Mouse (Mus musculus): Measurements from ENCODE around the gene Lmo7. TPM values are rescaled to one million over a fixed set of nuclear protein-coding genes. Genes with fewer than 3 reads are reported as not detected.

The Lmo7 gene
- polyA plus RNA-seq, 1 experiment from 2014 or later, result 11.6 TPM

GRCm38 (mm10) chr14:101771756-101772155, 42.0 kb downstream of the Lmo7 start:
- 95% methylated on average over 6 of the region's 6 CpGs for WGBS
- Histone ChIP-seq H3K4me2 (replicated peaks; ENCODE audit: low read depth, low read length) (no peak overlapping the region), H3K27me3 (ENCODE audit: control insufficient read depth, insufficient read depth, low read length) (no peaks in the 10 kb centered on the region), H3K9ac (ENCODE audit: low read depth, low read length) (no peak overlapping the region), H3K4me1 (ENCODE audit: control insufficient read depth, insufficient read depth, low read length) (no peaks in the 10 kb centered on the region), H3K9me3 (ENCODE audit: control insufficient read depth, low read length) (no peaks in the 10 kb centered on the region), H3K36me3 (ENCODE audit: control insufficient read depth, insufficient read depth, low read length) (no peaks in the 10 kb centered on the region), H3K4me3 (ENCODE audit: low read length) (no peak overlapping the region), H3K27ac (ENCODE audit: low read depth, low read length) (no peak overlapping the region)
- ATAC-seq (ENCODE audit: low FRiP score, low TSS enrichment), result no peak

- ATAC-seq (ENCODE audit: low FRiP score, low TSS enrichment), result no peak
- no peaks in the 10 kb centered on the region for H3K9me3 ChIP-seq (ENCODE audit: control insufficient read depth, low read length)
- H3K27me3 ChIP-seq (ENCODE audit: control insufficient read depth, insufficient read depth, low read length), result no peaks in the 10 kb centered on the region
- no peak overlapping the region for H3K9ac ChIP-seq (ENCODE audit: low read depth, low read length)
- H3K4me3 ChIP-seq (ENCODE audit: low read length), result no peak overlapping the region
- no peak overlapping the region for H3K4me2 ChIP-seq (replicated peaks; ENCODE audit: low read depth, low read length)
- no peak overlapping the region for H3K27ac ChIP-seq (ENCODE audit: low read depth, low read length)
- H3K36me3 ChIP-seq (ENCODE audit: control insufficient read depth, insufficient read depth, low read length), result no peaks in the 10 kb centered on the region
- no peaks in the 10 kb centered on the region for H3K4me1 ChIP-seq (ENCODE audit: control insufficient read depth, insufficient read depth, low read length)
- WGBS, result 59% methylated on average over 4 of the region's 4 CpGs
These were observed 44.9 kb downstream of the Lmo7 start for GRCm38 (mm10) chr14:101774631-101775030.

GRCm38 (mm10) chr14:101776296-101777128, 46.8 kb downstream of the Lmo7 start:
- H3K4me1 ChIP-seq (ENCODE audit: control insufficient read depth, insufficient read depth, low read length), result no peaks in the 10 kb centered on the region
- no peak overlapping the region for H3K4me3 ChIP-seq (ENCODE audit: low read length)
- ATAC-seq (ENCODE audit: low FRiP score, low TSS enrichment), result no peak
- H3K4me2 ChIP-seq (replicated peaks; ENCODE audit: low read depth, low read length), result no peak overlapping the region
- H3K9me3 ChIP-seq (ENCODE audit: control insufficient read depth, low read length), result no peaks in the 10 kb centered on the region
- H3K27ac ChIP-seq (ENCODE audit: low read depth, low read length), result no peak overlapping the region
- no peaks in the 10 kb centered on the region for H3K36me3 ChIP-seq (ENCODE audit: control insufficient read depth, insufficient read depth, low read length)
- H3K9ac ChIP-seq (ENCODE audit: low read depth, low read length), result no peak overlapping the region
- WGBS, result 31% methylated on average over 4 of the region's 4 CpGs
- no peaks in the 10 kb centered on the region for H3K27me3 ChIP-seq (ENCODE audit: control insufficient read depth, insufficient read depth, low read length)

- Histone ChIP-seq H3K4me2 (replicated peaks; ENCODE audit: low read depth, low read length) (no peak overlapping the region), H3K9ac (ENCODE audit: low read depth, low read length) (no peak overlapping the region), H3K27ac (ENCODE audit: low read depth, low read length) (no peak overlapping the region), H3K27me3 (ENCODE audit: control insufficient read depth, insufficient read depth, low read length) (no peaks in the 10 kb centered on the region), H3K9me3 (ENCODE audit: control insufficient read depth, low read length) (no peaks in the 10 kb centered on the region), H3K4me3 (ENCODE audit: low read length) (no peak overlapping the region), H3K4me1 (ENCODE audit: control insufficient read depth, insufficient read depth, low read length) (no peaks in the 10 kb centered on the region), H3K36me3 (ENCODE audit: control insufficient read depth, insufficient read depth, low read length) (no peaks in the 10 kb centered on the region)
- no peak for ATAC-seq (ENCODE audit: low FRiP score, low TSS enrichment)
- WGBS, result 59% methylated on average over 3 of the region's 3 CpGs
These were observed 47.4 kb downstream of the Lmo7 start for GRCm38 (mm10) chr14:101777129-101777493.

- no peak overlapping the region for H3K9ac ChIP-seq (ENCODE audit: low read depth, low read length)
- ATAC-seq (ENCODE audit: low FRiP score, low TSS enrichment), result no peak
- no peaks in the 10 kb centered on the region for H3K27me3 ChIP-seq (ENCODE audit: control insufficient read depth, insufficient read depth, low read length)
- WGBS, result 98% methylated on average over 3 of the region's 3 CpGs
- no peak overlapping the region for H3K4me2 ChIP-seq (replicated peaks; ENCODE audit: low read depth, low read length)
- H3K27ac ChIP-seq (ENCODE audit: low read depth, low read length), result no peak overlapping the region
- H3K4me3 ChIP-seq (ENCODE audit: low read length), result no peak overlapping the region
- no peaks in the 10 kb centered on the region for H3K36me3 ChIP-seq (ENCODE audit: control insufficient read depth, insufficient read depth, low read length)
- no peaks in the 10 kb centered on the region for H3K9me3 ChIP-seq (ENCODE audit: control insufficient read depth, low read length)
- H3K4me1 ChIP-seq (ENCODE audit: control insufficient read depth, insufficient read depth, low read length), result no peaks in the 10 kb centered on the region
These were observed 48.7 kb downstream of the Lmo7 start for GRCm38 (mm10) chr14:101778426-101778825.

- Histone ChIP-seq H3K36me3 (ENCODE audit: control insufficient read depth, insufficient read depth, low read length) (no peaks in the 10 kb centered on the region), H3K27me3 (ENCODE audit: control insufficient read depth, insufficient read depth, low read length) (no peaks in the 10 kb centered on the region), H3K9ac (ENCODE audit: low read depth, low read length) (no peak overlapping the region), H3K4me3 (ENCODE audit: low read length) (no peak overlapping the region), H3K27ac (ENCODE audit: low read depth, low read length) (no peak overlapping the region), H3K4me1 (ENCODE audit: control insufficient read depth, insufficient read depth, low read length) (no peaks in the 10 kb centered on the region), H3K9me3 (ENCODE audit: control insufficient read depth, low read length) (no peaks in the 10 kb centered on the region), H3K4me2 (replicated peaks; ENCODE audit: low read depth, low read length) (no peak overlapping the region)
- ATAC-seq (ENCODE audit: low FRiP score, low TSS enrichment), result no peak
- WGBS, result 95% methylated on average over 10 of the region's 10 CpGs
These were observed 50.3 kb downstream of the Lmo7 start for GRCm38 (mm10) chr14:101780016-101780415.

GRCm38 (mm10) chr14:101781219-101781618, 51.5 kb downstream of the Lmo7 start:
- Histone ChIP-seq H3K27ac (ENCODE audit: low read depth, low read length) (no peak overlapping the region), H3K36me3 (ENCODE audit: control insufficient read depth, insufficient read depth, low read length) (no peaks in the 10 kb centered on the region), H3K27me3 (ENCODE audit: control insufficient read depth, insufficient read depth, low read length) (no peaks in the 10 kb centered on the region), H3K9me3 (ENCODE audit: control insufficient read depth, low read length) (no peaks in the 10 kb centered on the region), H3K4me1 (ENCODE audit: control insufficient read depth, insufficient read depth, low read length) (no peaks in the 10 kb centered on the region), H3K9ac (ENCODE audit: low read depth, low read length) (no peak overlapping the region), H3K4me3 (ENCODE audit: low read length) (no peak overlapping the region), H3K4me2 (replicated peaks; ENCODE audit: low read depth, low read length) (no peak overlapping the region)
- no peak for ATAC-seq (ENCODE audit: low FRiP score, low TSS enrichment)
- 57% methylated on average over 11 of the region's 11 CpGs for WGBS

- Histone ChIP-seq H3K9me3 (ENCODE audit: control insufficient read depth, low read length) (no peaks in the 10 kb centered on the region), H3K4me3 (ENCODE audit: low read length) (no peak overlapping the region), H3K27ac (ENCODE audit: low read depth, low read length) (no peak overlapping the region), H3K36me3 (ENCODE audit: control insufficient read depth, insufficient read depth, low read length) (no peaks in the 10 kb centered on the region), H3K9ac (ENCODE audit: low read depth, low read length) (no peak overlapping the region), H3K27me3 (ENCODE audit: control insufficient read depth, insufficient read depth, low read length) (no peaks in the 10 kb centered on the region), H3K4me1 (ENCODE audit: control insufficient read depth, insufficient read depth, low read length) (no peaks in the 10 kb centered on the region), H3K4me2 (replicated peaks; ENCODE audit: low read depth, low read length) (no peak overlapping the region)
- WGBS, result 21% methylated on average over 3 of the region's 3 CpGs
- ATAC-seq (ENCODE audit: low FRiP score, low TSS enrichment), result no peak
These were observed 52.3 kb downstream of the Lmo7 start for GRCm38 (mm10) chr14:101781943-101782510.

- no peak for ATAC-seq (ENCODE audit: low FRiP score, low TSS enrichment)
- no peak overlapping the region for H3K27ac ChIP-seq (ENCODE audit: low read depth, low read length)
- 90% methylated on average over 3 of the region's 3 CpGs for WGBS
- H3K9me3 ChIP-seq (ENCODE audit: control insufficient read depth, low read length), result no peaks in the 10 kb centered on the region
- no peaks in the 10 kb centered on the region for H3K36me3 ChIP-seq (ENCODE audit: control insufficient read depth, insufficient read depth, low read length)
- no peak overlapping the region for H3K4me2 ChIP-seq (replicated peaks; ENCODE audit: low read depth, low read length)
- no peaks in the 10 kb centered on the region for H3K4me1 ChIP-seq (ENCODE audit: control insufficient read depth, insufficient read depth, low read length)
- no peak overlapping the region for H3K9ac ChIP-seq (ENCODE audit: low read depth, low read length)
- H3K4me3 ChIP-seq (ENCODE audit: low read length), result no peak overlapping the region
- H3K27me3 ChIP-seq (ENCODE audit: control insufficient read depth, insufficient read depth, low read length), result no peaks in the 10 kb centered on the region
These were observed 54.7 kb downstream of the Lmo7 start for GRCm38 (mm10) chr14:101784315-101784945.

All from kidney, embryonic 14.5 days (tissue).